Mouse (Mus musculus): Measurements from ENCODE around the gene Cars2.
"Not testable (repeated sequence)": the region's sequence is repeated elsewhere in the genome, so short reads cannot be mapped to it uniquely, and the experiment has no call there.

Cars2 gene

DNA sequence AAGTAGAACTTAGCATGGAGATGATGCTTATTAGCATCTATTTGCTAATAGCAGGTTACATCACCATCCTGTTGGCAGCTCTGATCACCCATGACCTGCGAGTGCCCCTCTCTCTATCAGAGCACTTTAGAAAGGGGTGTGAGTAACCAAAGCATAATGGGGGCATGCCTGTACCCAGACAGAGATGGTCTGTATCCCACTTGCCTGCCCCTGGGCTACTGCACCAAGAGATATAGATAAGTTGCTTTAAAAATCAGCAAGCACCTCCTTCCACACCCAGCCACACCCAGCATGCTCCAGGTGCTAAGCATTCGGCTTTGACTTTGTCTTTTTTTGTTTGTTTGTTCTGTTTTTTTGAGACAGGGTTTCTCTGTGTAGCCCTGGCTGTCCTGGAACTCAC is 74.7 kb downstream of the Cars2 start:
- no peak for DNase-seq (ENCODE audit: low spot score in 2 of 2)

DNA sequence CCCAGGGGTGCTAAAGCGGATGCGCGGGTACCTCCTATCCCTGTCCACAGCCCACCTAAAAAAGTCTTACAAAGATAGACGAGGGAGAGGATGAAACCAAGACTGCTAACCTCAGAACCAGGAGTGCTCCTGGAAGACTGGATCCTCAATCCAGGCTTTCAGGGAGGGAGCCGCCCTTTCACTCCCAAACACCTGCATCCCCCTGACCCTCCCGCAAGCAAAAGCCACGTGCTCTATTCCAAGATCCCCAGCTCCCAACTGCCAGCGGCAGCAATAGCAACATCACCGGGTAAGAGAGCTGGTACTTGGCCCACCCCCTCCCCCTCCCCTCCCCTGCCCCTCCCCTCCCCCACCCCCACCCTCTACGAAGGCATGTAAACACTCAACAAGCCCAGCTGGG is 75.2 kb downstream of the Cars2 start:
- no peak for DNase-seq (ENCODE audit: low spot score in 2 of 2)

DNA sequence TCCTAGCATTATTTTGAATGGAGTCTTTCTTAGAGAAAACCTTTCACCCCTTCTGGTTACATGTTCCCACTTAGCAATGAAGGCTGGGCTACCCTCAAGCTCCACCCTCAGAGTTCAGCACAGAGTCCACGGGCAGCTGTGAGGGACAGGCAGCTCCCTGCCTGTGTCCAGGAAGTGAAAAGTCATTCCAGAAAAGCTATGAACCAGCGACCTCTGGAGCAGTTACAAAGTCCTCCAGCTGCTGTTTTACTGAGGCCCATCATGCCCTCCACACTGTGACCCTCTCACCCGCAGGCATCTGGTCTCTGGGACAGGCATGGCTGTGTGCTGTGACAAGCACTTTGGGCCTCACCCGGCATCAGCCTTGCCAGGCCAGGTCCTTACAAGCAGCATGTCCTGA is 77.5 kb downstream of the Cars2 start:
- no peak for DNase-seq (ENCODE audit: low spot score in 2 of 2)

DNA sequence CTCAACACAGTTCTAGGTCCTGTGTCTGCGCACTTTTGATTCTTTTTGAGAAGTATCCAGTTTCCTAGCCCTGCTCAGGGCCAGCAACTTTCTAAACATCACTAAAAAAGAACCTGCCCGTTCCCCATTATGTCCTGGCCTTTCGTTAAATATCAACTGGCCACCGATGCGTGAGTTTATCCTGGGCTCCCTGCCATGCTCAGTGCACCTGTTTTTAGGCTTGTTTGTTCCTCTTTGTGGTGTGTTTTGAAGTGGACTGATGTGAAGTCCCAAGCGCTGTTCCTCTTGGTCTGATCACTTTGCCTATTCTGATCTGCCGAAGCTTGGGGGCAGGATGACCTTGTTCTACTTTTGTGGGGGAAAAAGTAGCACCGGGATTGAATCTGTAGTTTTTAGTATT is 79.3 kb downstream of the Cars2 start:
- DNase-seq (ENCODE audit: low spot score in 2 of 2), result no peak

DNA sequence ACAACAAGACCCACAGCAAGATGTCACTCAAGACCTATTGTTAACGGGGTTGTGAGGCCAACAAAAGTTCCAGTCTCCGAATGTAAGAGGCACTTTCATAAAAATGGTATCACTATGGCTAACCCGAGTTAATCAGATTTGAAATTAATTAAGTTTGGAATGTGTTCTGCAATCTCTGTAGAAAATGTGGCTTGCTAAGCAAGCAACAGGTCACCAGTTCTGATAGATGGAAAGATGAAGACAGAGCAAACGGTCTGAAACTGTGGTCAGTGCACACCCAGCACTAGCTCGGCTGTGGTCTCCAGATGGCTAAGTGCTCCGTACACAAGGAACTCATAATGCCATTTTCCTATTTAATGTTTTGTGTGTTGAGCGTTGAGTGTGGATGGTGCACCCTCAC is 79.9 kb downstream of the Cars2 start:
- DNase-seq (ENCODE audit: low spot score in 2 of 2), result no peak

DNA sequence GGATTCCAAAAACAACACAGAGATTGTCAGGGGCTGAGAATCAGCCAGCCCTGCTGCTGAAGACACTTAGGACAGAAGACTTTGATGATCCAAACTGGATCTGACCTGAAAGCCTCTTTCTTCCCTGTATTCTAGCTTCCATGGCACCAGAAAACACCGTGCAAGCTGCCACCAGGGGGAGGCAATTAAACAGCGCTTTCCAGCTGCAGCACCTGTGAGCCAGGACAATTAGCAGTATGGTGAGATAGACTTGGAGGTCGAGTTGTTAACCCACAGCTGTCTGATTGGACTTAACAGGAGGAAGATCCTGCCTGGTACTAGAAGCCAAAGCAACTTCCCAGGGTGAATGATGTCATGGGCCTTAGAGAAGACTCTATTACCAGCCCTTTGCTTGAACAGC is 81.5 kb downstream of the Cars2 start:
- no peak for DNase-seq (ENCODE audit: low spot score in 2 of 2)

DNA sequence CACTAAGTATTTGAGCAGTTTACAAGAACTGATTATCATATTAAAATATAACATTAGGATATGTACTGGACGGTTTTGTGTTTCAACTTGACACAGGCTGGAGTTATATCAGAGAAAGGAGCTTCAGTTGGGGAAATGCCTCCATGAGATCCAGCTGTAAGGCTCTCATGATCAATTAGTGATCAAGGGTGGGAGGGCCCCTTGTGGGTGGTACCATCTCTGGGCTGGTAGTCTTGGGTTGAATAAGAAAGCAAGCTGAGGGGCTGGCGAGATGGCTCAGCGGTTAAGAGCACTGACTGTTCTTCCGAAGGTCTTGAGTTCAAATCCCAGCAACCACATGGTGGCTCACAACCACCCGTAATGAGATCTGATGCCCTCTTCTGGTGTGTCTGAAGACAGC is 84.1 kb downstream of the Cars2 start:
- not testable (repeated sequence) for DNase-seq (ENCODE audit: low spot score in 2 of 2)

DNA sequence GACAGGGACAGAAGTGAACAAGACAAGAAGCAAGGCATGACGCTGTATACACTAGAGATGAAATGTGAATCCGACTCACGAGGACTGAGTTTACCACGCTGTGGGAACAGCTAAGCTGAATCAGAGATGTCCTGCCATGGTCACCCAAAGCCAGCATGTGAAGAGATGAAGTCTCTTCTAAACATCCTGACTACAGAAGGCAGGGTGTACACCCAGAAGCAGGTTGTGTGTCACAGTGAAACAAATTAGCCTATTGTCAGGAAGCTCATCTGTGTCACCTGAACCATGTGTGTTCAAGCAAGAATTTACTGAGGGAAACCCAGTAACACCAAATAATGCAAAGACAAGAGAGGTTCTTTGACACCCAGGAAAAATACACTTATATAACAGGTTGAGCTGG is 85.0 kb downstream of the Cars2 start:
- DNase-seq (ENCODE audit: low spot score in 2 of 2), result no peak

DNA sequence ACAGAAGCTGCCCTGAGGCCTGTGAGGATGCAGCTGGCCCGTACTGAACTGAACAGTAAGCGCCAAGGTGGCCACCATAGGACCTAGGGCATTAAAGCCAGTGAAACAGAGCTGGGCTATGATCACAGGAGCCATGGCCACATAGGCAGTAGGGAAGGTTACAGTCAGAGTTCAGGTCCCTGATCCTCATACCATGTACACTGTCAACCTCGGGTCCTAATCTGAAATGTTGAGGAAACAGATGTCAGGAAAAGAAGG is 85.9 kb downstream of the Cars2 start:
- no peak for DNase-seq (ENCODE audit: low spot score in 2 of 2)

Measured in cerebellum, postnatal 4 days (tissue).